Mouse (Mus musculus) left cerebral cortex, postnatal 4 days (tissue): ENCODE data around the gene 1700092M07Rik. TPM values are rescaled to one million over a fixed set of nuclear protein-coding genes. Genes with fewer than 3 reads are reported as not detected.
A peak's percentile ranks its signal among the peaks of the same experiment; 100 is the strongest.

Source experiments
- DNase-seq: peaks from one replicate; pipeline ENCODE4 v3.0.0-alpha.2; 2022
- intact Hi-C: fragments of 180-260 bp; cut with DNase I; formaldehyde crosslinking; loops from one replicate; pipeline ENCODE4 v1.15.1; 2025
- total RNA-seq, 2 experiments: library from RNA; stranded (reverse); gene quantifications; 2 replicates each; pipeline ENCODE4 v1.2.3; 2021

Gene 1700092M07Rik
- total RNA-seq: 1 to 10 TPM; 2.7 to 2.8 TPM

DNA sequence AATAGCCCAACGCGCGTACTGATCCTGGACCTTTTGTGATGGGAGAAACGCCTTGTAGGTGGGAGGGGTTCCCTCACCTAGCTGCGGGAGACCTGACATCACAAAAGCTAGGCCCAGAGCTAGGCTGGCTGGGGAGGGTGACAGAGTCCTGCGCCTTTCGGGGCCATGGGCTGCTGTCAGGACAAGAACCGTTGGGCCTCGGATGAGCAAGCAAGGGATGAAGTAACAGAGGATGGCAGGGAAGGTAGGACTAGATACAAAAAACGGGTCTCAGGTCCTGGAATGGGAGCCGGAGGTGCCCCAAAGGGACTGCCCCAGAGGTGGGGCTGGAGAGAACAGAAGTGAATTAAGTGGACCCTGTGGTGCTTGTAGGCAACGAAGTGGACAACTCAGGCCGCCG is at the start of gene 1700092M07Rik:
1700092M07Rik (plus strand) TSS at position 116 of the 400 bp plus-strand sequence.
- intact Hi-C loops: no loop called here
- peak; percentile 16 for DNase-seq

DNA sequence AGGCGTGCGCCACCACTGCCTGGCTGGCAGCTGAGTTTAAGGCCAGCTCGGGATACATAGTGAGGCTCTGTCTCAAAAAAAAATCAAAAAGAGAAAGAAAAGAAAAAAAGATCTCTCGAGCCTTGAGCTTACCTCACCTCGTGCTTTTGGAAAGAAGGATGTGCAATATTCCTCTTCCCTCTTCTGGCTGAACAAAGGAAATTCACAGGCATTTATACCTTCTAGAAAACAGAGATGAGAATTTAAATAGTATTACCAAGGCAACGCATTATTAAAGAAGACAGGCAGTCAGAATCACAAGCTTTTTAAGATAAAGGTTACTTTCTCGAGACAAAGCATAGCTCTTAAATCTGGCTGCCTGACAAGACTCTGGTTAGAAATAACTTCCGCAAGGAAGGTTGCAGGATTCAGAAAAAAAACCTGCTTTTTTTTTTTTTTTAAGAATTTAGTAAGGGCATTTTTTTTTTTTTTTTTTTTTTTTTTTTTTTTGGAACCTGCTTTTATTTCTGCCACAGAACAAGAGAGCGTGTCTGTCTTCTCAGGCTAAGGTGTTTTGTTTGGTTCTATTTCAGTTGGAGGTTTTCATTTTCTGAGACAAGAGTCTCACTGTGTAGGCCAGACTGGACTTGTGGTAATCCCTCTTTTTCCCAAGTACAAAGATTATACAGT is 48.5 kb upstream of the 1700092M07Rik start:
- intact Hi-C loops: no loop called here

DNA sequence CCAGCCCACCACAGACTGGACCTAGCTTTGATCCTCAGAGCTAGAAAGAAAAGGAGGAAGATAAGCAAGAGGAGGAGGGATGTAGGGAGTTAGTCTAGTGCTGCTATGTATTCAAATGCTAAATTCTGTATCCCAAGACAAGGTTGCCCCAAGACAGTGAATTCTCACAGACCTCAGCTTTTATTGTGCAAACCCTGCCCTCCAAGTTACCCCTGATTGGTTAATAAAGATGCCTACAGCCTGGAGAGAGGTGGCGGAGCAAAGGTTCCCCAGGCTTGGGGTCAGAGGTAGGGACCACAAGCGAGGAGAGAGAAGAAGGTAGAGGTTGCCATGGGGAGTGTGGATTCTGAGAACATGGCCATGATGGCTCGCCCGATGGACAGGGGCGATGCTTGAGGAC is 47.8 kb upstream of the 1700092M07Rik start:
- DNase-seq: no peak
- intact Hi-C loops: no loop called here

More for the DNA sequence above, 48.5 kb upstream of the 1700092M07Rik start:
- no peak for DNase-seq

DNA sequence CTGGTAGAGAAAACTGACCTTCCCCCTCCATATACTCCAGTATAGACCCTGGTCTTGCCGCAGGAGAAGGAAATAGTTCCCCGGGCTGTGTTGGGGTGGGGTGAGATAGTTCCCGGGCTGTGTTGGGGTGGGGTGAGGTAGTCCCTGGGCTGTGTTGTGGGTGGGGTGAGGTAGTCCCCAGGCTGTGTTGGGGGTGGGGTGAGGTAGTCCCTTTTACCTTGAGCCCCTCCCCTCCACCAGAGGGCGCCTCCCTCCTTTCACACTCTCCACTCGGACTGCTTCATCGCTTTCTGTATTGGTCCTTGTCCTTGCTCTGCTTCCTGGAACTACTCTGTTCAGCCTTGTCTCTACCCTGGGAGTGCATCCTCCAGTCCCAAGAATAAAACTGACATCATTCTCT is 45.2 kb upstream of the 1700092M07Rik start:
- no peak for DNase-seq
- intact Hi-C loops: no loop called here

DNA sequence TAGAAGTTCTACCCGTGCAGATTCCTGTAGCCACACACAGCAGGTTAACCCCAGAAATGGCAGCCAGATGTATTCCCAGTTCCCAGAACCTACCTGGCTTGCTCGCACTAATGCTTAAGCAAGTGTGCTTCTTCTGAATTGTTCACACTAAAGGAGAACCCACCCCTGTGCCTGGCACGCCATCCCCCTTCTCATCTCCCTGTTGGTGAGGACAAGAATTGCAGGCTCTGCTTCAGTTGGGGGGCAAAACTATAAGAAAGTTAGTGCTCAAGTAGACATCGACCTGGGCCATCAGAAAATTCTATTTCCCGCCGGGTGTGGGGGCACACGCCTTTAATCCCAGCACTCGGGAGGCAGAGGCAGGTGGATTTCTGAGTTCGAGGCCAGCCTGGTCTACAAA is 40.9 kb upstream of the 1700092M07Rik start:
- intact Hi-C loops: no loop called here
- DNase-seq: no peak

DNA sequence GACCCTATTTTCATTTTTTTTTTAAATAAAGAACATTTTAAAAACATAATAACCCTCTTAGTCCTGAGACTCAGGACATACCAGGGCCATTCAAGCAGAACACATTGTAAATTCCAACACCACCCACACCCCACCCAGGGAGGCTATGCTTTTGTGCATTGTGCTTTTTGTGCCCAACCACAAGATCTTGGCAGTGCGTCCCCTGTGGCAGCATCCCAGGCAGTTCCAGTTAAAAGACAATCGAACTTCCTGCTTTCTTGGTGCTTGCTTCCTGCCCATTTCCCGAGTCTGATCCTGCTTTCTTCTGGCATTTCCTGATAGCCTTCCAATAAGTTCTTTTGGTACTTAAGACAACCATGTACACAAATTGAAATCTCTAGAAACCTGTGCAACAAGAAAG is 38.1 kb upstream of the 1700092M07Rik start:
- intact Hi-C loops: no loop called here
- DNase-seq: no peak

DNA sequence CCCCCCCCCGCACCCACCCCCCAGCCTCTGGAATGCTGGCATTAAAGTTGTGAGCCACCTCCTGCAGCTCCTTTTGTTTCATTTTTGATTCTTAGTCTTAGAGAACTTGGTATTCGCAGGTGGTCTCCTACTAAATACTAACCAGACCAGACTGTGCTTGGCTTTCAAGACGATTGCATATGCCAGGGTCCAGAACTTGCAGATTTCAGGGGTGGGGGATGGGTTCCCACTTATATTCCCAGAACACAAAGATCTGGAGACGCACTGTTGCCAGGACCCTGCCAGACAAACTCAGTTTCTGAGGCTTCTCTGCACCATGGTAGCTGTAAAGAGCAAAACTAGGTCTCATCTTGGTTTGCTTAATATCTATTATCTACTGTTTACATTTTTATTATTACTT is 36.9 kb upstream of the 1700092M07Rik start:
- intact Hi-C loops: no loop called here
- DNase-seq: no peak

DNA sequence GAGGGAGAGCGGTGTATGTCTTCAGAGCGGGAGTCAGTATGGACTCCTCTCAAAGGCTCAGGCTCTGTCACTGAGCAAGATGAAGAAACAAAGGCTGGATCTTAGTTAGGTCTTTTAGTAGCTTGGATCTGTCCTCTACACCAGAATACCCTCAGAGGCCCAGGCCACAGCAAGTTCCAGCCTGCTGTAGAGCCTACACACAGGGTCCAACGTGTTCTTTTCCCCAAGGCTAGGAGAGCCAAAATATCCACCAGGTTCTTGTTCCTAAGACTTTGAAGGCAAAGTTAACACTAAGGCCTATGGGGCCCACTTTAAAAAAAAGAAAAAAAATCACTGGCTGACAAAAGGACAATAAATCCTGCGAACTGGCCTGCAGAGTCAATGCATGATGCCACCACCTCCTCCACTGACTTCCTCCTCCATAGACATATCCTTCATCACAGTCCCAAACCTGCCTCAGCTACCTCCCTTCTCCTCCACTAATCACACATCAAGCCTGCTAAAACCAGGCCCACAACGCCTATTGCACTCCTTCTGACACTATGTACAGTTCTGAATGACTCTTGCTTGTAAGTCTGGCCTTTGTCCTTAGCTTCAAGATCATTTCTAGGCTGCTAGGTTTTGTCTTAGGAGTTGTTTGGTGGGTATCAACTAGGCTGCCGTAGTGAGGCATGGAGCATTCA is 35.4 kb upstream of the 1700092M07Rik start:
- DNase-seq: no peak
- intact Hi-C loops: no loop called here

DNA sequence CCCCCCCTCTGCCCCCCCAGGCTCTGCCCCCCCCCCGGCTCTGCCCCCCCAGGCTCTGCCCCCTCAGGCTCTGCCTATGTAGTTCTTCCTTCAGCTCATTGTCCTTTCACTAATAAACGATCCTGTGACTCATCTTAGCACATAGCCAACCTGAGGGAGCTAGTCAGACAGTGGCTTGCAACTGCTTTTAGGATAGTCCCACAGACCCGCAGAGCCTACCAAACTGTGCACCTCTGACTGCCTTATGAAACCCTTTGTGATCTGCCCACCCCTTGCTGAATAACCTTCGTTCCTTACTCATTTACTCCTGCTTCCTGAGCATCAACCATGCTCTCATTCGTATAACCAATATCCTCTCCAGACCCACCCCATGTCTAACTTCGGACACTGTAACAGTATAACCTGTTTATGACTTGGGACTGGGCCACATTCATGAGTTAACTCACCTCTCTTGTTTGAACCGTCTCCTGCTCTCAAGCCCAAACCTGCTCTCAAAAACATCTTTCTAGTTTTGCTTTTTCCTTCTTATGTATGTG is 34.3 kb upstream of the 1700092M07Rik start:
- intact Hi-C loops: no loop called here

DNA sequence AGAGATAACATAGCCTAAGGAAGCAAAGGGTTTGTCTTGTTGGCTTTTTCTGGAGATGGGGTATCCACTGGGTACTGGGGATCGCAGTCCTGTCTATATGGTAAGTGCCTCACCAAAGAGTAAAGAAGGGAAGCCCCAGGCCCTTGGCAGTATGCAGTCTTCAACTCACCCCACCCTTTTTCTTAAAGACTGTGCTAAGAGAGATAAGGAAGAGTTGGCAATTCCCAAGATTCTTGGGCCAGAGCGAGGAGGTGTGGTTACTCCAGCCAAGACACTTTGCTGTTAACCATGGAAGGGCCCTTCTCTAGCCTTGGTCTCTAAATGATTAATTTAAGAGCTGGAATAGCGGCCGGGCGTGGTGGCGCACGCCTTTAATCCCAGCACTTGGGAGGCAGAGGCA is 33.6 kb upstream of the 1700092M07Rik start:
- intact Hi-C loops: no loop called here
- no peak for DNase-seq

More for the DNA sequence above, 34.3 kb upstream of the 1700092M07Rik start:
- no peak for DNase-seq

DNA sequence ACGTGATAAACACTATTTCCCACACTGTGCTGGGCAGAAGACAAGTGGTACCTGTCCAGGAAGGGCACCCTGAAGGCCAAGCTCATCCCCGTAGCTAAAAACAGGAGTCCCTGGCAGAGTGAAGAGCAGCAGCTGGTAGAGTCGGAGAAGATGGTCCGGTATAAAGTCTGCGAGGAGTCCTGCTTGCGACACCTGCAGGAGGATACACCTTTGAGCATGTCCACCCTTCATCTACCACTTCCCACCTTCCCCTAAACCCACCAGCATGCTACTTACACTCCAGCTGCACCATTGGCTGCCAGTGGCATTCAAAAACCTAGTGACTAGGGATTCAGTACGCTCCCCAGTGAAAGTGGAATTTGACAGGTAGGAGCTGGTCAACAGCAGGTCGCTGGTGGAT is 31.6 kb upstream of the 1700092M07Rik start:
- intact Hi-C loops: no loop called here
- no peak for DNase-seq

DNA sequence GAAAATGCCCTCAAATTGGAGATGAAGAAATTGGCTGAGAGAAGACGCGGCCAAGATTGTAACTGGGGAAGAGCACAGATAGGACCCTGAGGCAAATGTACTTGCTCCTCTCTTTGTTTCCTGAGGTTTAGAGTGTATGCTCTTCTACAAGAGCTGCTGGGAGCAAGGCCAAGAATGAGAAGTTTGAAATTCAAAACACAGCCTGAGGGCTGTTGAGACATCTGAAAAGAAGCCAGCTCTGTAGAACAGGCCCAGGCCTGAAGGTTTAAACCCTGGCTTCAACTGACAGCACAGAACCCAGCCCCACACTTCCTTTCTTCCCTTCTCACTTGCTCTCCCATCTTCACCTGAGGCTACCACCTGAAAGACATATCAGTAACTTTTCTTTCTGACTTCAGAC is 30.5 kb upstream of the 1700092M07Rik start:
- DNase-seq: peak; percentile 41
- intact Hi-C loops: no loop called here

DNA sequence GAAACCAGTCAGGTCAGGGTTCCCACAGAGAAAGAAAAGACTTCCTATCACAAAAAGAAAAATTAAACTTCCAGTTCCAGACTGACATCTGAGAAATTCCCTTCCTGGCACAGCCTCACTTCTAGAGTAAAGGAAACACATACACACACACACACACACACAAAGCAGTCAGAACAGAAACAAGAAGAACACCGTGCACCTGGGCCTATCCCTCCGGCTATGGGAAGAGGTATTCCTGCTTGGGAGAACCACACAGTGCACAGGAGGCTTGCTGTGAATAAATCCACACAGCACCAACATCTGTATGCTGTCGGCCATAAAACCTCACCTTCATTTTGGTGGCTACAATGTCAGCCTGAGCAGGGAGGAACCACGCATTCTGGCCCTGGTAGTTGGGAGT is 29.0 kb upstream of the 1700092M07Rik start:
- intact Hi-C loops: no loop called here

DNA sequence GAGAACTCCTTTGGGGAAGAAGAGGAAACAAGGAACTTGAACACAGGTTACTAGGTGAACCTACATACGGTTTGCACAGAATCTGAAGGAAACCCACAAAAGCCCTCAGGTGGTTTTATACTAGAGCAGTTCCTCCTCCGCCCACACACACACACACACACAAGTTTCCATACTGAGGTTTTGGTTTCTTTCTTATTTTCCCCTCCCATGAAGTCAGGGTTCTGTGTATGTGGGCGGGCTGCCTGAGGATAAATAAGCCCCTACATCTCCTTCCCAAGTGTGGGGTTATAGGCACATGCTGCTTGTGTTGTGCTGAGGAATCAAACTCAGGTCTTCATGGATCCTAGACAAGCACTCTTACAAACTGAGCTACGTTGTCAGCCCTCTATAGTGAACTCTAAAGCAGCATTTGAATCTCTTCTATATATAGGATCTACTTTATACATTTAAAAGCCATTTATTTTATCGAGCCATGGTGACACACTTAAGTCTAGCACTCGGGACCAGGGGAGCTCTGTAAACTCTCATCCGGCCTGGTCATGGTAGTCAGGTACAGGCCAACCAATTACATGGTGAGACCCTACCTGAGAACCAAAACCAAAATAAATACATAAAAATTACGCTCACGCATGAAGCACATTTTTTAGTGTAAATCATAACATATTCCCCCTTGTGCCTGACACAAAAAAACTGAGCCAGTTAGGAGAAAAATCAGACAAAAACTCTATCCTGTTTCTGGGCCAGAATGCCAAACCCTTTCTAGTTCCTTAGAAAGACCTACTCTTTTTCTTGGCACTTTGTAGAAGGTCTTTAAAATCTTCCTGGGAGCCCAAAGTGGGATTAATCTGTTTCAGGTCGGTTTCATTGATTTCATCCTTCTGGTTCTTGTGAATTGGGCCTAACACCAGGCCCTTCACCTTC is 28.3 kb upstream of the 1700092M07Rik start:
- intact Hi-C loops: no loop called here
- no peak for DNase-seq

More for the DNA sequence above, 29.0 kb upstream of the 1700092M07Rik start:
- DNase-seq: no peak

DNA sequence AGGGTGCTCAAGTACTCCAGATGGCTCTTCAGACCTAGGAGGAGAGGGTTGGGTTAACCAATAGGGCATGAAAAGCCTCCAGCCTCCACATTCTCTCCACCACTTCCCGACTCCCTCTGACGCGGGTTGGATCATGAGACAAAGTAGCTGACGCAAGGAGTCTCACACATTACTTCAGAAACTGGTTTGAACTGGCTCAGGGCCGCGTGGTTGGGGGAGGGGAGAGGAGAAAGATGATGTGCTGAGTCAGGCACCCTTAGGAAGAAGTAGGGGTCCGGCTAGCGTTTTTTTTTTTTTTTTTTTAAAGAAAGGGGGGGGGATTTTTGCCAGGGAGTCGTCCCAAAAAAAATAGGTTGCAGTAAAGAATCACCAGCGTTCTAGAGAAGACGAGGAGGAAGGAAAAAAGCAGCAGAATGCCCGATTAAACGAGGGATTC is 27.6 kb upstream of the 1700092M07Rik start:
- DNase-seq: peak; percentile 81
- intact Hi-C loops: no loop called here

DNA sequence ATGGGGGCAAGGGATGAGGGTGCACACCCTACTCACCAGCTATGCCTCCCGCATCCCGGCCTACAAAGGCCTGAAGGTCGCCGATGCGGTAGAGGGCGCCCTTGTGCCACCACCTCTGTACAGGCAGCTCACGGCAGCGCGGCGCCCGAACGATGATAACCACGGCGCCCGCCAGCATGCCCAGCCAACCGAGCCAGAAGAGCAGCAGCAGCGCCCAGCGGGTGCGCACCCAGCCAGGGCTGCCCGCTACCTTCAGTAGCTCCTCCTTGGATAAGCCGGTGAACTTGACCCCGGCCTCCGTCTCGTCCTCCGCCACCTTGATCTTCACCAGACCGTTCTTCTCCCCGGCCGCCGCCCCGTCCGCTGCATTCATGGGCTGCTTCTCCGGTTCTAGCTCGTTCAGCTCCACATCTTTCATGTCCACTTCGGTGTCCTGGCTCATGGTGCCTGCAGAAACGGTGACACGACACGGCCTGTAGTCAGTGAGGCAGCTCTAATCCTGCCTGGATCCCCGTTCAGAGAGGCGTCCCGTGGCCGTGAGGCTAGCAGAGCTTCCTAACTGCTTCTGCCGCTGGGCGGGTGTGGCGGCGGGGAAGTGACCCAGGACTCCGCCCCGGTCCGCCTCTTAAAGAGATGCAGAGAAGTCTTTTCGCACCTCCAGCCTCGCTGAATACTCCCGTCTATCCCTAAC is 27.1 kb upstream of the 1700092M07Rik start:
- peak; percentile 97 for DNase-seq
- intact Hi-C loops: no loop called here

DNA sequence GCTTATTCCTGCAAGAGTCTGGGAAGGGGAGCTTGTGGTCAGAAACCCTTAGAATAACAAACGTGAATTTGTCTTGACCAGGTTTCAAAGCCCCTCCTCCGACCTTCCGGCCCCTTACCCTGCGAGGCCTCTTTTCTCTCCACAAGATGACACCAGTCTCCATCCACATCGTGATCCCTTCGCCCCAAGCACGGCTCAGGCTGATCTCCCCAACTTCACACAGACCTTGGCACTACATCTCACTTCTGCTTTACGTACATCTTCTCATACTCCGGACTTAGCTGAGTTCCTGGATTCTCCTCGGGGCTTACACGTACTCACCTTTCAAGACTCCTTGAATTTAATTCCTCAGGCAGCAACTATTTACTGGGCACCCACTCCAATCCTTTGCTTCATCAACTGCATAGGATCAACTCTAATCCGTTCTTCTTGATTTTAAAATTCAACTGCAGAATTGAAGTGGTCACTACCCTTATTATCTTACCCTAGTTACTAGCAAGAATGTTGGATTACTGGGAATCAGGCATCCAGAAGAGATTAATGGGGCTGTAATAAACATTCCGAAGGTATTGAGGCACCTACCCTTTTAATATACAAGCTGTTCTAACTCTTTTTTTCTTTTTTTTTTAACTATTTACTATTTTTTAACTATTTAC is 26.4 kb upstream of the 1700092M07Rik start:
- intact Hi-C loops: no loop called here
- no peak for DNase-seq

DNA sequence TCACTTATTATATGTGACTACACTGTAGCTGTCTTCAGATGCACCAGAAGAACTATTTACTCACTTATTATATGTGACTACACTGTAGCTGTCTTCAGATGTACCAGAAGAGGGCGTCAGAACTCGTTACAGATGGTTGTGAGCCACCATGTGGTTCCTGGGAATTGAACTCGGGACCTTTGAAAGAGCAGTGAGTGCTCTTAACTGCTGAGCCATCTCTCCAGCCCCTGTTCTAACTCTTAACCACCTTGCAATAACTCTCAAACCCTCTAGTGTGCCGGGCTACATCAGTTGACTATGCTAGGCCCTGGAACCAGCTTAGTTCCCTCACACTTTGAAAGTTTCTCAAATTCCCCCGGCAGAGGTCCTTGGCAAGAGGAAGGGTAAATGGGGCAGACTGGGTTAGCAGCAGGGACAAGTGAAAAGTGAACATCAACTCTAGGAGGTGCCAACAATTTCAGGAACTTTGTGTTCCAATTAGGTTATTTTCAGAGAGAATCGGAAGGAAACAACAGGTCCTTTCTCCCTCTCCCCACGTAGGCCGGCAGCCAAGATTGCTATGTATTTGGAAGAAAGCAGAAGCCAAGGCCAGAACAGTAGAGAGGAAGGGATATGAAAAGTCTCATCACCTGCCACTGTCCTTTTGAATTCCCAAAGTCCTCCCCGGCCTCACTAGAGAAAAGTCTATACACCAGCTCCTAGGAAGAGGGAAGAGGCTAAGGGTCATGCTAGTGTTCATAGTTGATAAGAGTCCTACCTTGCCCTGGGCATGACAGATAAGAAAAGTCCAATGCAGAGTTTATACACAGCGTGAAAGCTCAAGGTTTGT is 25.7 kb upstream of the 1700092M07Rik start:
- no peak for DNase-seq
- intact Hi-C loops: no loop called here
